Mouse (Mus musculus): ENCODE data around the gene Carnmt1. TPM values are rescaled to one million over a fixed set of nuclear protein-coding genes. Genes with fewer than 3 reads are reported as not detected.

The Carnmt1 gene
- polyA plus RNA-seq, 1 experiment from 2014 or later: 15.5 TPM

DNA sequence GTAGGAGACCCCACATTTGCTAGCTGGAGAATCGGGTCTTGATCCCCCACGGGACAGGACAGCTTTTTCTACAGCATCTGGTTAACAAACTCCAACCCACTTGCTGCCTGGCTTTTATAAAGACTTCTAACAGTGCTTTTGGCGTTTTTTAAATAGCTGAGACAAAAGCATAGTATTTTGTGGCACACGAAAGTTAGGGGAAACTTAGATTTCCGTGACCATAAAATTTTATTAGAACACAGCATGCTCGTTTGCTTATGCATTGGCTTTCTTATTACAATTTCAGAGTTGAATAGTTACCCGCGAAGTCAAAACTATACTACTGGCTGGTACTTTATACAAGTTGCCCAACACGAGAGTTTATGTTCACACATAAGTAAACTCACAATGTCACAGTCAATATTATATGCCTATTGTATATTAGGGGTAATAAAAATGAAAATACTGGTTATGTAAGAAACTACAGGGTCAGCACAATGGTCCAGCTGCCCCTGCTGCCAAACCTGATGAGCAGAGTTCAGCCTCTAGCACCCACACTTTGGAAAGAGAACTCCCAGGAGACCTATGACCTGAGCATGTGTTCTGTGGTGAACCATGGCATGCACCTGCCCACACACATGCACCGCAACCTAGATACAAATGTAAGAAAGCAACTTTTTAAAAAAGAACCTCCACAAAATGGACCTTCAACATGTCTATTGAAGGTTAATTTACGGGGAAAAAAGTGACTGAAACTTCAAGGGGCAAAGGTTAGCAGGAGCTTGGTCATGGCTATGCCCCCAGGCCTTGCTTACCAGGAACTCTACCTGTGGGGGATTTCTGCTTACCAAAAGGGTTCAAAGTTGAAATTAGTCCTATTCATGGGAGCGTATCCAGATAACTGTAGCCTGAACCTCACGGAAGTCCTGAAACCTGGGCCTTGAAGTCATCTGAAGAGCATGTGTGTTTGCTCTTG is 38.1 kb upstream of the Carnmt1 start:
- WGBS: 49% methylated on average over 13 of the region's 13 CpGs
- no peaks in the 10 kb centered on the region for H3K4me1 ChIP-seq (replicated peaks; ENCODE audit: control insufficient read depth, insufficient read depth, low read length)
- no peak for TF ChIP-seq CTCF (IDR thresholded peaks at IDR 0.05; ENCODE audit: low read depth)

DNA sequence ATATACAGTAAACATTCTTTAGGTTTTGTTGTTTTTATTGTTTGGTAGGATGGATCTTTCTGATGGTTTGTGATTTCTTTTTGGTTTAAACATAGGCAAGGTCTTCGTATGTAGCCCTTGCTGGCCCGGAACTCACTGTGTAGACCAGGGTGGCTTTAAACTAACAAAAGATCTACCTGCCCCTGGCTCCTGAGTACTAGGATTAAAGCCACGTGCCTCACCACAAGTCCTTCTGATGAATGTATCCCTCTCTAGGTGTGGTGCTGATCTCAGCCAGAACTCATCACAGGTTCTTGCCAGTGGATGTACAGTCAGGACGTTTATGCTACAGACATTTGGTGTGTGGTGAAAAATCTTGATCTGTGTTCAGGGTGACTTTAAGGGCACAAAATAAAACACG is 32.6 kb upstream of the Carnmt1 start:
- no peak overlapping the region for H3K4me2 ChIP-seq (replicated peaks; ENCODE audit: low read depth)
- H3K27ac ChIP-seq (ENCODE audit: low read depth, low read length): no peak overlapping the region
- 79% methylated on average over 5 of the region's 5 CpGs for WGBS
- no peak overlapping the region for H3K4me3 ChIP-seq (ENCODE audit: low read depth, low read length)
- no peaks in the 10 kb centered on the region for H3K27me3 ChIP-seq (replicated peaks; ENCODE audit: control insufficient read depth, insufficient read depth, low read length)
- ATAC-seq: no peak
- H3K9ac ChIP-seq (ENCODE audit: low read depth, low read length): no peak overlapping the region
- H3K4me1 ChIP-seq (replicated peaks; ENCODE audit: control insufficient read depth, insufficient read depth, low read length): no peaks in the 10 kb centered on the region
- H3K9me3 ChIP-seq (ENCODE audit: control insufficient read depth): no peaks in the 10 kb centered on the region
- no peaks in the 10 kb centered on the region for H3K36me3 ChIP-seq (ENCODE audit: control insufficient read depth, insufficient read depth)
- TF ChIP-seq CTCF (IDR thresholded peaks at IDR 0.05; ENCODE audit: low read depth): no peak

More for the DNA sequence above, 38.1 kb upstream of the Carnmt1 start:
- Histone ChIP-seq H3K27me3 (replicated peaks; ENCODE audit: control insufficient read depth, insufficient read depth, low read length) (no peaks in the 10 kb centered on the region), H3K27ac (ENCODE audit: low read depth, low read length) (no peak overlapping the region), H3K9ac (ENCODE audit: low read depth, low read length) (peak overlapping the region; percentile 93), H3K4me2 (replicated peaks; ENCODE audit: low read depth) (peak overlapping the region; percentile 64), H3K9me3 (ENCODE audit: control insufficient read depth) (no peaks in the 10 kb centered on the region), H3K4me3 (ENCODE audit: low read depth, low read length) (peak overlapping the region; percentile 96), H3K36me3 (ENCODE audit: control insufficient read depth, insufficient read depth) (no peaks in the 10 kb centered on the region)
- no peak for ATAC-seq

- Histone ChIP-seq H3K9ac (ENCODE audit: low read depth, low read length) (no peak overlapping the region), H3K27me3 (replicated peaks; ENCODE audit: control insufficient read depth, insufficient read depth, low read length) (no peaks in the 10 kb centered on the region), H3K27ac (ENCODE audit: low read depth, low read length) (no peak overlapping the region), H3K4me3 (ENCODE audit: low read depth, low read length) (no peak overlapping the region), H3K4me1 (replicated peaks; ENCODE audit: control insufficient read depth, insufficient read depth, low read length) (no peaks in the 10 kb centered on the region), H3K4me2 (replicated peaks; ENCODE audit: low read depth) (no peak overlapping the region), H3K9me3 (ENCODE audit: control insufficient read depth) (no peaks in the 10 kb centered on the region), H3K36me3 (ENCODE audit: control insufficient read depth, insufficient read depth) (no peaks in the 10 kb centered on the region)
- ATAC-seq: no peak
- TF ChIP-seq CTCF (IDR thresholded peaks at IDR 0.05; ENCODE audit: low read depth): no peak
- 64% methylated on average over 5 of the region's 5 CpGs for WGBS
These were observed 31.6 kb upstream of the Carnmt1 start for GRCm38 (mm10) chr19:18638949-18639348.

DNA sequence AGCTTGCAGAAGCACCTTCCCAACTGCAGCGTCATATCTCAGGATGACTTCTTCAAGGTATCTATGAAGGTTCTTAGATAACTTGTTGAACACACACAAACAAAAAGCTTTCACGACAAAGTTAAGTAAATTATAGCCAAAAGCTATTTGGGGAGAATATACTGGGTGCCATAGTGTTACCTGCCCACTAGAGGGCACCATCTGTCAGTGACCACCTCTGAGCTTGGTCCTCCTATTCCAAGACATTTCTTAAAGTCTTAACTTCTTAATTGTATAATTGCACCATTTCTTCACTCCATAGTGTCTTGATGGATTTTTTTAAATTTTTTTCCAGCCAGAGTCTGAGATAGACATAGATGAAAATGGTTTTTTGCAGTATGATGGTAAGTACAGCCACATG is 31.0 kb upstream of the Carnmt1 start:
- no peak overlapping the region for H3K27ac ChIP-seq (ENCODE audit: low read depth, low read length)
- H3K4me1 ChIP-seq (replicated peaks; ENCODE audit: control insufficient read depth, insufficient read depth, low read length): no peaks in the 10 kb centered on the region
- H3K27me3 ChIP-seq (replicated peaks; ENCODE audit: control insufficient read depth, insufficient read depth, low read length): no peaks in the 10 kb centered on the region
- H3K36me3 ChIP-seq (ENCODE audit: control insufficient read depth, insufficient read depth): no peaks in the 10 kb centered on the region
- H3K9me3 ChIP-seq (ENCODE audit: control insufficient read depth): no peaks in the 10 kb centered on the region
- no peak overlapping the region for H3K4me2 ChIP-seq (replicated peaks; ENCODE audit: low read depth)
- H3K4me3 ChIP-seq (ENCODE audit: low read depth, low read length): no peak overlapping the region
- no peak for ATAC-seq
- TF ChIP-seq CTCF (IDR thresholded peaks at IDR 0.05; ENCODE audit: low read depth): peak; percentile 81
- no peak overlapping the region for H3K9ac ChIP-seq (ENCODE audit: low read depth, low read length)
- WGBS: 14% methylated on average over 2 of the region's 2 CpGs

DNA sequence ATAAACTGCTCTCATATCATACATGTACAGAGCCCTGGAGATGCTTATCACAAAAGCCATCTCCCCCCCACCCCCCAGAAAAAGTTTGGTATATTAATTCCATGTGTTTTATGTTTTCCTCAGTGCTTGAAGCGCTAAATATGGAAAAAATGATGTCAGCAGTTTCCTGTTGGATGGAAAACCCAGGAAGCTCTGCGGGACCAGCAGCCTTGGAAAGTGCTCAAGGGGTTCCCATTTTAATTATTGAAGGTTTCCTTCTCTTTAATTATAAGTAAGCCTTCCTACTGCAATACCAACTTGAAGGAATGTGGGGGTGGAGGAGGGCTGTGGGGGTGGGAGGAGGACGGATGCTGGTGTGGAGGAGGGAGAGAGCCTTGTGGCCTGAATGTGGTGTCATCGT is 29.6 kb upstream of the Carnmt1 start:
- Histone ChIP-seq H3K4me2 (replicated peaks; ENCODE audit: low read depth) (no peak overlapping the region), H3K4me1 (replicated peaks; ENCODE audit: control insufficient read depth, insufficient read depth, low read length) (no peaks in the 10 kb centered on the region), H3K9me3 (ENCODE audit: control insufficient read depth) (no peaks in the 10 kb centered on the region), H3K4me3 (ENCODE audit: low read depth, low read length) (no peak overlapping the region), H3K36me3 (ENCODE audit: control insufficient read depth, insufficient read depth) (no peaks in the 10 kb centered on the region), H3K27ac (ENCODE audit: low read depth, low read length) (no peak overlapping the region), H3K27me3 (replicated peaks; ENCODE audit: control insufficient read depth, insufficient read depth, low read length) (no peaks in the 10 kb centered on the region), H3K9ac (ENCODE audit: low read depth, low read length) (no peak overlapping the region)
- no peak for ATAC-seq
- no peak for TF ChIP-seq CTCF (IDR thresholded peaks at IDR 0.05; ENCODE audit: low read depth)
- WGBS: 78% methylated on average over 4 of the region's 4 CpGs

DNA sequence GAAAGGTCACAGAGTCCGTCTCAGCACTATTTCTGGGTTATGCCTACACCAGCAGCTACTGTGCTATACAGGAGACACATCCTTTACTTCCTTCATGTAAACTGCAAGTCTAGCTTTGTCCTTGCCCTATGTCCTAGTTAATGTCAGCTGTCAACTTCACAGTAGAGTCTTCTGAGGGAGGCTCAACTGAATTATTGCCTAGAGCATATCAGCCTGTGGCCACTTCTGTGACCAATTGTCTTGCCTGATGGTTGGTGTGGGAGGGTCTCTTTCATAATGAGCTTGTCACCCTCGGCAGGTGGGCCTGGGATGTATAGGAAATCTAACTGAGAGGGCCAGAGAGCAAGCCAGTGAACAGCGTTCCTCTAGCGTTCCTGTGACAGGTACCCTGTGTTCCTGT is 27.2 kb upstream of the Carnmt1 start:
- H3K27ac ChIP-seq (ENCODE audit: low read depth, low read length): no peak overlapping the region
- H3K36me3 ChIP-seq (ENCODE audit: control insufficient read depth, insufficient read depth): no peaks in the 10 kb centered on the region
- TF ChIP-seq CTCF (IDR thresholded peaks at IDR 0.05; ENCODE audit: low read depth): no peak
- H3K4me1 ChIP-seq (replicated peaks; ENCODE audit: control insufficient read depth, insufficient read depth, low read length): no peaks in the 10 kb centered on the region
- H3K4me3 ChIP-seq (ENCODE audit: low read depth, low read length): no peak overlapping the region
- H3K9me3 ChIP-seq (ENCODE audit: control insufficient read depth): no peaks in the 10 kb centered on the region
- 71% methylated on average over 4 of the region's 4 CpGs for WGBS
- no peaks in the 10 kb centered on the region for H3K27me3 ChIP-seq (replicated peaks; ENCODE audit: control insufficient read depth, insufficient read depth, low read length)
- no peak overlapping the region for H3K4me2 ChIP-seq (replicated peaks; ENCODE audit: low read depth)
- no peak for ATAC-seq
- H3K9ac ChIP-seq (ENCODE audit: low read depth, low read length): no peak overlapping the region
